Mouse (Mus musculus) heart, embryonic 14.5 days (tissue): ENCODE results near the gene Gm49425. TPM values are rescaled to one million over a fixed set of nuclear protein-coding genes. Genes with fewer than 3 reads are reported as not detected.

ENCODE experiments used
- ATAC-seq: fragments of 200-750 bp; cut with Nextera tagmentation; 2 replicates; pipeline ENCODE4 v1.8.0; 2017; ENCODE audit warnings: low read depth, moderate TSS enrichment; ENCODE audit not compliant: insufficient number of reproducible peaks, insufficient read depth, low FRiP score
- H3K27ac ChIP-seq, 2 experiments: fragments of 200-500 bp in 1 of 2; fragments of 300-500 bp in 1 of 2; sonication (generic) in 1 of 2; replicated peaks in 1 of 2; 2 replicates each; pipeline ENCODE4 v1.5.1; 2012 to 2014; ENCODE audit warnings: low read depth in 2 of 2, low read length in 2 of 2, control low read depth in 1 of 2, mild to moderate bottlenecking in 1 of 2, mixed read lengths in 1 of 2; ENCODE audit not compliant: control insufficient read depth in 1 of 2, insufficient read depth in 1 of 2
- H3K27me3 ChIP-seq: fragments of 300-500 bp; sonication (generic); 2 replicates; pipeline ENCODE4 v1.6.1; 2014; ENCODE audit warnings: mild to moderate bottlenecking, low read length, control low read depth; ENCODE audit not compliant: control insufficient read depth, insufficient read depth
- H3K36me3 ChIP-seq: fragments of 300-500 bp; sonication (generic); 2 replicates; pipeline ENCODE4 v1.6.1; 2014; ENCODE audit warnings: mild to moderate bottlenecking, control low read depth, low read length, mixed read lengths; ENCODE audit not compliant: control insufficient read depth, insufficient read depth
- H3K4me1 ChIP-seq, 2 experiments: fragments of 200-500 bp in 1 of 2; fragments of 300-500 bp in 1 of 2; sonication (generic) in 1 of 2; 2 replicates each; pipeline ENCODE4 v1.6.1; 2012 to 2014; ENCODE audit warnings: low read length in 2 of 2, control low read depth in 1 of 2, mixed read lengths in 1 of 2; ENCODE audit not compliant: control insufficient read depth in 2 of 2, insufficient read depth in 2 of 2
- H3K4me2 ChIP-seq: fragments of 300-500 bp; sonication (generic); 2 replicates; pipeline ENCODE4 v1.6.1; 2014; ENCODE audit warnings: mild to moderate bottlenecking, low read length
- H3K4me3 ChIP-seq, 2 experiments: fragments of 200-500 bp in 1 of 2; fragments of 300-500 bp in 1 of 2; sonication (generic) in 1 of 2; 2 replicates each; pipeline ENCODE4 v1.5.1; 2012 to 2014; ENCODE audit warnings: low read length in 2 of 2, mild to moderate bottlenecking in 2 of 2, control low read depth in 1 of 2, low read depth in 1 of 2, moderate library complexity in 1 of 2; ENCODE audit not compliant: control insufficient read depth in 1 of 2, insufficient read depth in 1 of 2
- H3K9ac ChIP-seq: fragments of 300-500 bp; sonication (generic); 2 replicates; pipeline ENCODE4 v1.6.1; 2014; ENCODE audit warnings: mild to moderate bottlenecking, low read length
- H3K9me3 ChIP-seq: fragments of 300-500 bp; sonication (generic); 2 replicates; pipeline ENCODE4 v1.6.1; 2016; ENCODE audit warnings: low read length, control low read depth; ENCODE audit not compliant: control insufficient read depth
- WGBS: fragments of 180-500 bp; shearing (Covaris S2); extraction: QIAGEN DNeasy Blood & Tissue Kit; methylation state at CpG from one replicate; pipeline ENCODE4 v1.1.7; 2014; 5-methylcytosine and 5-hydroxymethylcytosine counted together
- microRNA-seq: library from miRNA; unstranded; fragments of <30 nt; microRNA quantifications from one replicate; pipeline ENCODE4, GENCODE M21; 2016
- polyA plus RNA-seq: library from polyadenylated mRNA; unstranded; fragments of >200 nt; fragmentation: Nextera tagmentation; extraction: Ambion mirVana; gene quantifications from 2 replicates; pipeline ENCODE4 v1.2.1, GENCODE M21; 2014

Gm49425 gene
- polyA plus RNA-seq, 1 experiment from 2014 or later, result not detected

GRCm38 (mm10) chr15:101469093-101469492 lies 48.0 kb downstream of the Gm49425 start:
- H3K9ac ChIP-seq, result no peak overlapping the region
- WGBS, result 68% methylated on average over 4 of the region's 4 CpGs
- H3K4me1 ChIP-seq, result no peaks in the 10 kb centered on the region
- H3K9me3 ChIP-seq, result no peaks in the 10 kb centered on the region
- ATAC-seq, result no peak
- no peak overlapping the region for H3K4me3 ChIP-seq
- no peaks in the 10 kb centered on the region for H3K36me3 ChIP-seq
- no peak overlapping the region for H3K4me2 ChIP-seq
- H3K27ac ChIP-seq, result no peak overlapping the region
- H3K27me3 ChIP-seq, result no peaks in the 10 kb centered on the region

Small RNA genes within 50 kb of the gene (microRNA-seq; reads per million reads assigned to microRNA genes)
- gene Gm44393, result not detected

Other genes starting within 250 kb of the Gm49425 start
- 49.5 and 50.4 TPM in 2 replicates for gene Atg101, start 233.0 kb downstream of the Gm49425 start, polyA plus RNA-seq
- gene 6030408B16Rik, start 224.0 kb downstream of the Gm49425 start, polyA plus RNA-seq, result 0.85 and 1.8 TPM in 2 replicates
- 6.9 and 8.0 TPM in 2 replicates for gene Krt80, start 147.1 kb downstream of the Gm49425 start, polyA plus RNA-seq
- gene Krt7, start 106.2 kb downstream of the Gm49425 start, polyA plus RNA-seq, result 10.0 and 13.7 TPM in 2 replicates
- not detected in 2 replicates for gene Krt87, start 78.5 kb downstream of the Gm49425 start, polyA plus RNA-seq
- not detected in 2 replicates for gene Krt88, start 69.5 kb downstream of the Gm49425 start, polyA plus RNA-seq
- gene Krt81, start 53.5 kb downstream of the Gm49425 start, polyA plus RNA-seq, result not detected in 2 replicates
- gene Krt86, start 43.8 kb downstream of the Gm49425 start, polyA plus RNA-seq, result not detected in 2 replicates
- gene Krt83, start 25.7 kb downstream of the Gm49425 start, polyA plus RNA-seq, result not detected in 2 replicates
- not detected in 2 replicates for gene Krt84, start 15.6 kb upstream of the Gm49425 start, polyA plus RNA-seq
- gene Krt82, start 33.4 kb upstream of the Gm49425 start, polyA plus RNA-seq, result not detected in 2 replicates
- gene Krt90, start 45.7 kb upstream of the Gm49425 start, polyA plus RNA-seq, result not detected in 2 replicates
- 0.05 TPM in 1 of 2 replicates, not detected in the other for gene Krt75, start 56.6 kb upstream of the Gm49425 start, polyA plus RNA-seq
- gene Gm5414, start 110.9 kb upstream of the Gm49425 start, polyA plus RNA-seq, result not detected in 2 replicates
- gene Gm5478, start 130.1 kb upstream of the Gm49425 start, polyA plus RNA-seq, result not detected in 2 replicates
- not detected in 2 replicates for gene Krt6b, start 163.0 kb upstream of the Gm49425 start, polyA plus RNA-seq
- gene Krt6a, start 177.0 kb upstream of the Gm49425 start, polyA plus RNA-seq, result not detected in 2 replicates
- gene Krt5, start 195.6 kb upstream of the Gm49425 start, polyA plus RNA-seq, result not detected in 2 replicates
- gene Krt71, start 225.8 kb upstream of the Gm49425 start, polyA plus RNA-seq, result not detected in 2 replicates